Mouse (Mus musculus) A20 (cell line): ENCODE measurements around the gene Pde6g.
A peak's percentile ranks its signal among the peaks of the same experiment; 100 is the strongest.

ENCODE experiments used
- DNase-seq: peaks from one replicate; pipeline ENCODE4 v3.0.0-alpha.2; 2011; ENCODE audit warnings: low read depth, low spot score

Pde6g gene

DNA sequence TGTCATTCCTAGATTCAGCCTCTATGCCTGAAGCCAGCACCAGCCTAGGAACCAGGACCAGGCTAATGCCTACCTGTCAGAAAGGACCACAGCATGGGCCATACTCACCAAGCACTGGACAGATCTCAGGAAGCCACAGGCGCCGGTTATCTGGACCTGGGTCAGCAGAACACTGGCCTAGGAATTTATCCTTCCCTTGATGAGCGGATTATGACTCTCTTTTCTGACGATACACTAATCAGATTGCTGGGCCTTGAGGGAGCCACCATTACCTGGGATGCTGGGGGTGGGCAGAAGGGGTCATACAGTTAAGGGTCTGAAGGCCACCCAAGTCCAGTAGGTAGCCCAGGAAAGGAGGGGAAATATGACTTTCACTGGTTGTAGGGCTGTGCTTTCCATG lies at the start of gene Pde6g:
Pde6g (minus strand) TSS at position 195 of the 400 bp plus-strand sequence.
- DNase-seq: no peak

DNA sequence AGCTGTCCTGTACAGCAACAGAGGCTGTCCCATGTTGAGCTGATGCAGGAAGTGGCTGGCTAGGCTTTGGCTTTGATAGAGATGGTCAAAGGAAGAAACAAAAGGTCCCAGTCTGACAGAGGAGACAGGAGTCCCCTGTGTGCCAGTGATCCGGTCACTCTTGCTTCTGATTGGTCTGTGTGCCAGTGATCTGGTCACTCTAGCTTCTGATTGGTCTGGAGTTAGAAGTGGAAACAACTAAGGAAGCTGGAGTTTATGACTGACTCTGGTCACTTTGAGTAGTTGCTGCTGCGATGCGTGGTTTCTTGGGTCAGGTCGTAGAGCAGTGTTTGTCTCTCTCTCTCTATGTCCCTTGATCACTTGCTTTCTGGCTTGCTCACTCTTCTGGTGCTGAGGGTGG lies 48.4 kb upstream of the Pde6g start:
- no peak for DNase-seq

DNA sequence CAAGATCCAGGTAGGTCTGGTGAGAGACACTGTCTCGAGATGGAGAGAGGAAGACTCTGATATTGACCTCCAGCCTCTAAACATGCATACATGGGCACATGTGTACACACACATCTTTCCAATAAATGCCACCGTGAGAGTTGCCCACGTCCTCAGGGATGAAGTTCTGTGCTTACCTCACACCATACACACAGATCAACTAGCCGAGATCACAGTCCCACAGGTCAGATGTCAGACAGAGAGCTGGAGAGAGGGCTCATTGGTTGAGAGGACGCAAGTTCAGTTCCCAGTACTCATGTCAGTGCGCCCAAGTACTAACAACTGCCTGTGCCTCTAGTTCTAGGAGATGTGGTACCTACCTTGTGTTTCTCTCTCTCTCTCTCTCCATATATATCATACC lies 47.7 kb upstream of the Pde6g start:
- no peak for DNase-seq

DNA sequence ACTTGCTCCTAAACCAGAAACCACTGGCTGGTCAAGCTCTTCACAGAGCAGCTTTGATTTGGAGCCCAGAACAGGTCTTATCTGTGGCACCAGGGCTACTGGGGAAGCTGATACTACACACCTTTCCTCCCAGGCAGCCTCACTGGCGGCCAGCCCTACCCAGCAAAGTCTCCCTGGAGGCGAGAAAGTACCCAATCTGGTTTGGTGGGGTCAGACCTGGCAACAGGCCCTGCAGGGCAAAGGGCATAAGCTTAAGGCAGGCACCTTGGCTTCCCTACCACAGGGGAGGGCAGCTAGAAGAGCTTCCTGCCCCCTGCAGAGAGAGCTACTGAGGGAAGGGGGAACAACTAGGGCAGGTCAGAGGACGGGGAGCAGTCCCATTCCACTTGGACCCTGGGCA lies 47.1 kb upstream of the Pde6g start:
- no peak for DNase-seq

DNA sequence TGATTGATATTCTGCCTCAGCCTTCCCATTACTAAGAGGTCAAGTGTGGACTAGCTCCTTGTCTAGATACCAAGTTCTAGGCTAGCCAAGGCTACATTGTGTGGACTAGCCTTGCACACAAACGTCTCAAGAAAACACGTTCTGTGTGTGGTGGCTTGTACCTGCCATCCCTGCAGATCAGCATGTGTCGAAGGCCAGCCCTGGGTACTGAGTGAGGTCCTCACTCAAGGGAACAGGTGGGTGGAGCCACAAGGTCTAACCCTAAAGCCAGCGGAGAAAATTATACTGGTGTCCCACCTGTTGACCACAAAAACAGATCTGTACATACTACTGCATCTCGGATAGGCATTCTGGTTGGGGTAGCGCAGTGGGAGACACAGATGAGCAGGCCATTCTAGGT lies 46.6 kb upstream of the Pde6g start:
- no peak for DNase-seq

DNA sequence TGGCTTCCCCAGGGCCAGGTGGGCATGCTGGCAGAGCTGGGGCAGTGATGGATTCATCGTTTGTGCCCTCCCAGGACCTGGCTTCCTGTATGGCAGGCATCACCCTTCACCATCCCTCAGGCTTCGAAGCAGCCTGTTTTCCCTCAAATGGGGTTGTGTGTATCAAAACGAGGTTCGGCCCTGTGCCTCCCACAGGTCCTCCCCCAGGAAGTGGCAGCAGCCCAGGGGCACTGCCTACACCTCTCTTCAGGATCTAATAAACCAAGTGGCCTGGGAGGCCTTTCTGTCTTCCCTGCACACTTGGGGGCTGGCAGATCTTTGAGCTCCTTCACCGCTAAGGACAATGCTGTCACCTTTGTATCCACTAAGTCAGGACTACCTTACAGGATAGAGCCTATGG lies 45.6 kb upstream of the Pde6g start:
- DNase-seq: no peak

DNA sequence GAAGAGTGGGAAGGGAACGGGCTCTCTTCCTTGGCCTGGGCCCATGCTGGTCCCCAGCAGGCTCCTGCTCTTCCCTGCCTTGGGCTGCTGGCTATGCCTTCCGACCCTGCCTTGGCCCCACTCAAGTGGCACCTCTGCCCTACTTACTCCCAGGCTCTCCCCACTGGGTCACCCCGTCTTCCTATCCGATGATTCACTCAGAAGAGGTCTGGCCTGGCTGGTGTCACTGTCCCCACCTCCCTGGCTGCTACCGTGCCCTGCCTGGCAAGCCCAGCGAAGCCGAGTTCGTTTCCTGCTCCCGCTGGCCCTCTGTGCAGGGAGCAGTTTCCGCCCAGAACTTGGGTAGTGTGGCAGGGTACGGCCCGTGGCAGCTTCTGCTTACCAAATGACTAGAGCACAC lies 44.9 kb upstream of the Pde6g start:
- DNase-seq: no peak

DNA sequence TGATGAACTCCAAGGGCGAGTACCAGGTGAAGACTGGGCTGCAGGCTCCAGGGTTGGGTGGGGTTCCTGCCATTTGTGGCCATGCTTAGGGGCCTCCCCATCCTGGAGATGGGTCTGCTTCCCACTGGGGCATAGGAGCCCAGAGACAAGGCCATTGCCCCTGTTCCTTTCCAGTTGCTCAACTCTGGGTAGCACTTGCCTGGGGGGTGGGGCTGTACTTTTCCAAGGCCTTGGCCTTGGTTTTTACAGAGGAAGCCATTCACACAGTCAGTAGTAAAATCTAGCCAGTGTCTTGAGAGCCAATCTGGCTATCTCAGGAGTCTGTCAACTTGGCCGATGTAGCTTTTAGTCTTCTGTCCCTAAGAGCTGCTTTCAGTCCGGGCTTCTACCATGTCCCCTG lies 44.1 kb upstream of the Pde6g start:
- DNase-seq: no peak

DNA sequence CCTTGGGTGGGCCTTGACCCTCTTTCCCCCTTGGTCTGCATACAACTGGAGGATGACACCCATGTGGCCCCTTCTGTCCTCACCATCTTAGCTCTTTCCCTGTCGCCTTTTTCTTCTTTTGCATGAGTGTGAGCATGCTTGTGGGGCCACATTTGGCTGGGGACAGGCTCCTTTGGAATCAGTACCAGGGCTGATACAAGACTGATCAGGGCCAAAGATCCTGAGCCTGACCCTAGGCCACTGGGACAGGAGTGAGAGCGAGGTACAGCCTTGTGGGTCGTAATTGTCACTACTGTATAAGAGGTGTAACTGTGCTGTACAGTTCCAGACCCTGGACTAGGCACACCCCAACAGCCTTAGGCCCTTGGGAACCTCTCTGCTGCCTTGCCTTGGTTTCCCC lies 40.6 kb upstream of the Pde6g start:
- no peak for DNase-seq

DNA sequence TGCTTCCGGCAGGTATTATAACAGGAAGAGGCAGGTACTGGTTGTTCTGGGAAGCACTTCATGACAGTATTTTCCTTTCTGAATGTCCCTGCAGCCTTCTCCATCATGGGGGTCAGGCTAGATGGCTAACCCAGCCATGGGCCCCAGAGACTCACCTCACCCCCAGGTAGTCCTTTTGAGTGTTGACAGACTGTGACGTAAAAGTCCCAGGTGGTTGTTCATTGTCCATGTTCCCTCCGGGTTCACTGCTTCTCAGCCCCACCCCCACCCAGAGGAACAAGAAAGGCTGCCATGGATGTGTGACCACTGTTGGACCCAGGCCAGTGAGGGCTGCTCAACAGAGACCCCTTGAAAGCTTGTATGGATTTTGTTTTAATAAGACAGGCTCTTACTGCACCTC lies 40.1 kb upstream of the Pde6g start:
- DNase-seq: no peak

DNA sequence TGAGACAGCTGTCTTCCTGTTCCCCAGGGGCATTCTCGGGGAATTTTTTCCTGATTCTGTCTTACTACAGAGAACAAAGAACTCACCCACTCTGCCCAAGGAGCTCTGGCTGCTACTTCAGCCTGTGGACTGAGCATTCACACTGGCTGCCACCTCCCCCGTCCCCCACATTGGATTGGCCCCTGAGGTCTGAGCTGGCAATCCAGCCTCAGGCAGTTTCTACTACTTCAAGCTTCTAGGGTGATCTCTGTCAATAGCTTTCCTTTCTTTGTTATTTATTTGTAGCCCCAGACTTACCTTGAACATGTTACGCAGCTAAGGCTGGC lies 39.5 kb upstream of the Pde6g start:
- DNase-seq: no peak

DNA sequence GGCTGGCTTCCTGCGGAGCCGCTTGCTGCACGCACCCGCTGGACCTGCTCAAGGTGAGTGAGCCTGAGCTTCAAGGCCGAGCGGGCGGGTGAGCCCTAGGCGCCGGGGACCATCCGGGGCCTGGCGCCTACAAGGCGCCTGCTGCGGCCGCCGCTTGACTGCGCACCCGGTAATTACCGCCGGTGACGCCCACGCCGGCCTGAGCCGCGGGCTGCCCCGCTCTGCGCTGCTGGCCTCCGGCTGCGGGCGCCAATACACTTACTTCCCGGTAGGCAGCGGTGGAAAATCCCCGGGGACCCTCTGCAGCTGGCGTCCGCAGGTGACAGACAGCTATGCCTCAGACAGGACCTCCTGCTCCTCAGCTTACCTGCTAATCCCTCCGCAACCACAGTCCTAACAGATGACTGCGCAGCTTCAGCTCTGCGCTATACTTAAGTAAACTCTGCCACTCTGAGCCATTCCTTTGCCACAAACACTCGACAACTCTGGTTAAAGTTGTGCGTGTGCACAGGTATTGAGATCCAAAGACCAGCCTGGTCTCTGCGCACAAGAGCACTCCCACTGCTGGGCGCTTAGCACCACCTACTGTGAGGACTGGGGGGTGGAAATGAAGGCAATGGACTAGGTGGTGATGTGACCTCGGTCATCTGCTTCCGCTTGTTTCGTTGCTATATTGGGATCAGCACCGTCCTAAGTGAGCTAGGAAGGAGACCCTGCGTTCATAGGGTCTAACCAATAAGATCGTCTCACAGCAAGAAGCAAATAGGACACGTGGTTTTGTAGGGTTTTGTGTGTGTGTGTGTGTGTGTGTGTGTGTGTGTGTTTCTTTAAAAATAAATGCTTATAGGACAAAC lies 39.0 kb upstream of the Pde6g start:
- peak; percentile 86 for DNase-seq

DNA sequence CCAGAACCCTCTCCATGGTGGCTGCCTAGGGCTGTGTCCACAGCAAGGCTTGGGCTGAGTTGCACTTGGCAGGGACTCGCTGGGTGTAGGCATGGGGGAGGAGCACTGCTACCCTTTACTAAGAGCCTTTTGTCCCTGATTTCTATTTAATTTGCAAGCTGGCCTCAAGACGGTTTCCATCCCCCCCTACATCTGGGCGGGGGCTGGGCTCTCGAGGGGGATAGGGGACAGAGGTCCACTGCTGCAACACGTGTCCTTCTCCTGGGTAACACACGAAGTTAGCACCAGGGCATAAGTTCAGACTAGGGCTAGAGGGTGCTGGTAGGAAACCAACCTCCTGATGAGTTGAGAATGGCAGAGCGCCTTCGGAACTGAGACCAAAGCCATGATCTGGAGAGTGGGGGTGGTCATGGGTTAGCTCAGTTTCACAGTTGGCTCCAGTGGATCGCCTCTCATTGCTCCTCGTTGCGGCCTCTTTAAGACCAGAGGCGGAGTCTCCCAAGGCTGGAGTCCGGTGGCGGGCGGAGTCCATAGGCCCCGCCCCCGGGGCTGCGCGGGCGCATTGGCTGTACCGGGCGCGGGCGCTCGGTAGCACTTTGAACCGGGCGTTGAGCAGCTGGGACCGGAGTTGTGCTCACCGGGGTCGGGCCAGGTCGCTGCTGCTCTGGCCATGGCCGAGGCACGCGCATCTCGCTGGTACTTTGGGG lies 38.2 kb upstream of the Pde6g start, which contains the start of gene Slc25a10:
Slc25a10 (plus strand) TSS at position 524 of the 707 bp plus-strand sequence.
- peak; percentile 93 for DNase-seq

DNA sequence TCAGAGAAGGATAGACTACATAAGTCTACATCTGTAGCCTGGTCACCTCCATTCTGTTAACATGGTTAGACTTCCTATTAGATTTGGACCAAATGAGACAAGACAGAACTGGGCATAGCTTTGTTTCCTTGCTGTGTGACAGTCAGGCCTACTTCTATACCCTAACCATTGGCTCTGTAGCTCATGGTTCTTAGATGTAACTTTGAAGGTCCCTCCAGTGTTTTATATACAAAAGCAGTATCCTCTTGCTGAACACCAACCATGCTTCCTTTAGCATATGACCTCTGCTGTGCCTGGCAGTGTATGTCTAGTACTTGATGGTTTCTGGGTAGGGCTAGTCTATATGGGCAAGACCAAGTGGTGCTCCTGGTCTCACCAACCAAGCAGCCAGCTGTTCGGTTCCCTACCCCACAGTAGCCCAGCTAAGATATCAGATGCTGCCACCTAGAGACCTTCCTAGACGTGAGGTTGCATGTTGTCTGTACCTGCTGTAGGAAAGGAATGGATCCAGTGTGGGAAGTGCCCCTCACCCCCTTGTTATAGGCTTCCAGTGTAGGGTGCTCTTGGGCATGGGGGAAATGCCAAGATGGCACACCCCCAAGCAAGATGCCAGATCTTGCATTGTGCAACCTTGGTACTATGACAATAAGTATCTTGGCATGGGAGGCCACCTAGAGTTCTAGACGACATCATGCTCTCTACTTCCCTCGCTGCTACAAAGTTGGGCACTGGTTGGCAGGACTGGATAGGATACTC lies 37.2 kb upstream of the Pde6g start:
- DNase-seq: no peak

DNA sequence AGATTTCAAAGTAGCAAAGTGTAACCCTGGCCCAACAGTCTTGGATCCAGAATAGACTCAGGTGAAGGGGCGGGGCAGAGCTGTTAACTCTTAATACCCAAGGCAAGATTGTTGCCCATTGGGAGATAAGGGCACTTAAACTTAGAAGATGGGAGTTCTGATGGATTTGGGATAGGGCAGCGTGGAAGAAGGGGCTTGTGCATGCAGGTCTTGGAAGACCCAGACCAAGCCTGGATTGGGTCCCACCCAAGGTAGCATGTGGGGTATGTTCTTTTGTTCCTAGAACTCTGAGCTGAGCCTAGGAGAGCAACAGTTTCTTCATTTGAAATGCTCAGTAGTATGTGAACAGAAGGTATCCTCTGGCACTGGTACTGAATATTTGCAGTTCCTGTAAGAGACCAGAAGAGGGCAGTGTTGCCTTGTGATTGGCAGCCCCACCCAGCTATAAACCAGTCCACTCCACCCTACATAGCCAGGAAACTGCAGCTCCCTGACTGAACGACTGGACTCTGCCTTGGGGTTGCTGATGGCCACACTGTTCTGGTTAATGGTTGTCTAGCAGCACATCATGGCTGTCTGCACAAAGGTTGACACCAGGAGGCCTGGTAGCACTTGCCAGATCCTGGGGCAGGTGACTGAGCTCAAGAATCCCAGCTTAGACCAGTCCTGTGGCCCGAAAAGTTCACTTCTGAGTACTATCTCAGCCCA lies 35.9 kb upstream of the Pde6g start:
- peak; percentile 84 for DNase-seq

DNA sequence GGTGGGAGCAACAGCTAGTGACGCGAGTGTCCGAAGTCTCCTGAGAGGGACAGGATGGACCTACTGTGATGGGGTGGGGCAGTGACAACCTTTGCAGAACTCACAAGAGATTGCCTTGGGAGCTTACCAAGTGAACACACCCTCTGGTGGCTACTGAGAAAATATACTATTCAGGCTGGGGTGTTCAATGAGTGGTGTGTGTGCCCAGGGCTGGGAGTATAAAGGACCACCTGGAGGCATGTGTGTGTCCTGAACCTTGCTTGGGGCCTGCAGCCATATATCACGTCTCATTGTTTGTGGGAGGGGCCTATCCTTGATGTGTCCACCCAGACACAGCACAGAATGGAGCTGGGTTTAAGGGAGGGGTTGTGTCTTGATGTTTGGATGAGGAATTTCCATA lies 35.2 kb upstream of the Pde6g start:
- DNase-seq: no peak

DNA sequence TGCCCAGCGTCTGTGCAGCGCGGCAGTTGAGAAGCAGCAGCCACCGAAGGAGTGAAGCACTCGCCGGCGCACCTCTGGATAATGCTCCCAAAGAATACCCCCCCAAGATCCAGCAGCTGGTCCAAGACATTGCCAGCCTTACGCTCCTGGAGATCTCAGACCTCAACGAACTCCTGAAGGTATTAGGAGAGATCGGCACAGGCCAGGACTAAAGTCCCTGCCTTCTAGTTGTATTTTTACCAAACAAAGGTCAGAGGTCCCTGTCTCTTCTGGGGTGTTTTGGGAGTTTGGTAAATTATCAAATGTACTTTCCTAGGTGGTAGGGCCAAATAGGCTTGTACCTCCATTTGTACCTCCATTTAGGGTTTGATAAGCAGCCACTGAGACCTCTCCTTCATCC lies 32.0 kb upstream of the Pde6g start:
- DNase-seq: no peak

DNA sequence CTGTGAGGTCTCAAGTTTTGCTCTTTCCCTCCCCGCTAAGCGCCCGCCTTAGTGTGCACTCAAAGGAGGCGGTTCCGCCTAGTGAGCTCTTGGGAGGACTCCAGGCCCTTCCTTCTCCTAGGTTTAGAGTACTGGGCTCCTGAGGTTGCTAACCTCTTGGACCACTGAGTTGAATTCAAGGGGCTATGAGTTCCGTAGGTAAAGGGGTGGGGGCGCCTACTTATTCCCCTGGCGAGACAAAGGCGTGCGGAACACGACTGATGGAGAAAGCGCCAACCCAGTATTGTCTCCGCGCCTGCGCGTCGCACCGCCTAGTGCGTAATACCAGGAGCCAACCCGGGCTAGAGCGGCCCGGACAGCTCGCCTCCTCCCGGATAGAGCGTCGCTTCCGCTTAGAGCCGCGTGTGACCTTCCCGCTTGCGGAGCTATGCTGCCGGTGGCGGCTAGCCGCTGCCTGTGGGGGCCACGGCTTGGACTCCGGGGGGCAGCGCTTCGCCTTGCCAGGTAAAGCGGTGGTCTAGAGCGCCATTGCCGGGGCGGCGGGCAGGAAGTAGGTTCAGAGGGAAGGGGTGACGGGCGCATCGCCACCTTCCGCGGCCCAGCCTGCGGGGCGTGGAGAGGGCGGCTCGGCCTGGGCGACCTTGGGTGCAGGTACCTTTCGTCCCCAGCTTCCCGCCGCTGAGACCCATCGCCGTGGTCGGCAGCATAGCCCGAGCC lies 31.1 kb upstream of the Pde6g start, which contains the start of gene Mrpl12:
Mrpl12 (plus strand) TSS at position 349 of the 717 bp plus-strand sequence.
- DNase-seq: peak; percentile 94

DNA sequence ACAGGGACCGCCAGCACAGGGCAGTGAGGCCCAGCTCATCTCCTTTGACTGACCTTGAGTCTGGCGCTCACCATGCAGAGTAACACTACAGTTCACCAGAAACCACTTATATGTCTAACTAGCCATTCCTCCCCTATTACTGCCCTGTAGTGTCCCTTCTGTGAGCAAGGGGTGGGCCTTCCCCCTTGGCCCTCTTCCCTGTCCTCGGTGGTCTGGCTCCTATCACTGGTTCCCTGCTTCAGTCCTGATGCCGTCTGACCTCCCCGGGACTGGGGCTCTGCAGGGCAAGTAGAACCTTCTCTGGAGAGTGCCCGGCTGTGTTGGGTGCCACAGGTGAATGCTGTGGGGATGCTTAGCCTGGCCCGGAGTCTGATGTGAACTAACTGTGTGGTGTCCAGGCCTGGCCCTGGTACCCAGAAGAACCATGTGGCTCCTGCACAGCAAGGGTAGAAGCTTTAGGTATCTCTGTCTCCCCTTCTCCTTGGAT lies 30.2 kb upstream of the Pde6g start:
- DNase-seq: no peak

DNA sequence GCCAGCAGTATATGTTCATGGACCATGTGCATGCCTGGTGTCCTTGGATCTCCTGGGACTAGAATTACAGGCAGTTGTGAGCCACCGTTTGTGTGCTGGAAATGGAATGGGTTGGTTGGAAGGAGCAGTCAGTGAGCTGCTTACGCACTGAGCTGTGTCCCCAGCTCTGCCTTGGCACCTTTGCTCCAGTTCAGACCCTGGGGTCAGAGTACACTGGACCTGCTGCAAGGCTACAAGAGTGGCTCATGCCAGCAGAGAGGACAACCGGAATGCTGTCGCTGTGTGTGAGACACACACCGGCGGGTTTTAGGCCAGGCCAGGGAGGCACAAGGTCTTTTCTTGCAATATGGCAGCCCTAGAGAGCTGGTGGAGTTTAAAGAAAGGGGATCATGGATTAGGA lies 18.8 kb upstream of the Pde6g start:
- no peak for DNase-seq

DNA sequence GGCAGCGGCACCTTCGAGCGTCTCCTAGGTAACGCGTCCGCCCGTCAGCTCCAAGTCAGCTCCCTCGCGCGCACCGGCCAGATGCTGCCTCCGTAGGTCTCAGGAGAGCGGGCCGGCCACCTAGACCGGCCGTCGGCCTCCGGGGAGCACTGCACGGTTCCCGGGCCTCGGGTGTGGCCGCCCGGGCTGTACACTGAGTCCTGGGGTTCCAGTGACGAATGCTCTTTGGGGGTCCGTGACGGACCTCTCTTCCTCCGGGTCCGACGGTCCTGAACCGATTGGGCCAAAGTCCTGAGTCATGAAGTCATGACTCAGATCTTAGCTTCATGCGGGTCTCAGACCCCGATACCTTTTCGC lies 14.4 kb upstream of the Pde6g start:
- DNase-seq: no peak
